Mouse (Mus musculus): ENCODE measurements around the gene Dpy30.

The Dpy30 gene

DNA sequence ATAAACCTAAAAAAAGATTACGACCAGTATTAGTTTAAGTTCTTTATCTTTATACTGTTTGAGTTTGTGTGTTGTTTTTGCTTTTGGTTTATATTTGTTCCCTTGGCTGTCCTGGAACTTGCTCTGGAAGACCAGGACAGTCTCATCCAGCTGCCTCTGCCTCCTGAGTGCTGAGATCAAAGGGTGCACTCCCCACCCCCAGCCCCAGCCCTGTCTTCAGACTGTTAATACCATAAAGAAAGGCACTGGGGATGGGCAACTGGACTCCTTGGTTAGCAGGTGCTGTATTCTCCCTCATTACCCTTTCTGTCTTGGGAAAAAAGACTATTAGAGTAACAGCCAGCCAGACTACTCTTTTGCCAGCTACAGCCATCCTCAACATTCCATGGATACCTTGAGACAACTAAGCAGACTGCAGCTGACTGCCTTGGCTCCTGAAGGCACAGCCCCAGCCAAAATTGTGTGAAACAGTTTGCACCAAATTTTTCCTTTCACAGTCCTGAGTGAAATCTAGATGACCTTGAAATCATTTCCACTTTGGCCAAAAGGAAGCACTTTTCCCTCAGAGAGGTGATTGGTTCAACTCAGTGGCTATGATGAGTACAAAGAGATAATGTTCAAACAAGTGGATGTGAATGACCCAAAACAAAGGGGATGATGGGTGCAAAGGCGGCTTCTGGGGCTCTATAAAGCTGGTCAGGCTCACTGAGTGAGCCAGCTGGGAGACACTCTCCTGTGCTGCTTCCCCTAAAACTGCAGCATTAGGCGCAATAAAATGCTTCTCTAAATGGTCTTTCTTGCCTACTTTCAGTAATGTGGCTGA lies 59.2 kb downstream of the Dpy30 start:
- no peak for DNase-seq (ENCODE audit: low read depth, low spot score)

DNA sequence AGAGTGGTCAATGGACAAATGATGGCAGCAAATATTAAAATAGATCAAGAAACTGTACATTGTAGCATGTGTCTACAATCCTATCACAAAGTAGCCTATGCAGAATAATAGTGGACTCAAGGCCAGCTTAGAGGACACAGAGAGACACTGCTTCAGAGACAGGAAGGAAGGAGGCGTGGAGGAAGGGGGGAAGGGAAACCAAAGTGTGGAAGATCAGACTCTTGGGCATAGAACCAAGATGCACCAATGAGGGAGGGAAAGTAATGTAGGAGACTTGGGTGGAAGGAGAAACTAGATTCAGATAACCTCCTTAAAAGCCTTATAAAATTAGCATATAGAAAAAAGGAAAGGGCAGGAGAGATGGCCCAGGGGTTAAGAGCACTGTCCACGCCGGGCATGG lies 61.3 kb downstream of the Dpy30 start:
- DNase-seq (ENCODE audit: low read depth, low spot score), result no peak
